Mouse (Mus musculus) megakaryocyte progenitor cell, adult 5-6 weeks (primary cell): Measurements from ENCODE around the gene Gbp5. TPM values are rescaled to one million over a fixed set of nuclear protein-coding genes. Genes with fewer than 3 reads are reported as not detected.

Source experiments
- ATAC-seq: replicated peaks from 2 replicates; pipeline ENCODE4 v1.8.0; 2016; ENCODE audit warnings: mild to moderate bottlenecking, moderate TSS enrichment, inconsistent platforms; ENCODE audit not compliant: poor library complexity
- total RNA-seq, 2 experiments: library from RNA; stranded (forward) in 1 of 2; stranded (reverse) in 1 of 2; fragments of 157-497, 149-512 nt in 1 of 2; fragments of 200-1000 nt in 1 of 2; gene quantifications; 2 replicates each; pipeline versions ENCODE4 v1.2.3 to v1.2.4; 2015 to 2017

The Gbp5 gene
- total RNA-seq (2015): 4.4 and 5.1 TPM in 2 replicates
- 6.8 and 10.5 TPM in 2 replicates for total RNA-seq (2017)

- ATAC-seq: peak; percentile 68
These were observed at the start of gene Gbp5 for GRCm38 (mm10) chr3:142493536-142494061. Gene Gbp5 (plus strand): TSS chr3:142493978.

GRCm38 (mm10) chr3:142454198-142454597 is 39.6 kb upstream of the Gbp5 start:
- no peak for ATAC-seq

- no peak for ATAC-seq
These were observed 34.5 kb upstream of the Gbp5 start for GRCm38 (mm10) chr3:142459241-142459640.

GRCm38 (mm10) chr3:142462764-142463751 is 30.7 kb upstream of the Gbp5 start:
- no peak for ATAC-seq

- peak; percentile 71 for ATAC-seq
These were observed 19.3 kb upstream of the Gbp5 start for GRCm38 (mm10) chr3:142474349-142474983.

GRCm38 (mm10) chr3:142475913-142476312 is 17.9 kb upstream of the Gbp5 start:
- peak; percentile 62 for ATAC-seq

GRCm38 (mm10) chr3:142477866-142478265 is 15.9 kb upstream of the Gbp5 start:
- no peak for ATAC-seq

GRCm38 (mm10) chr3:142478360-142478759 is 15.4 kb upstream of the Gbp5 start:
- peak; percentile 94 for ATAC-seq

- peak; percentile 79 for ATAC-seq
These were observed 3.3 kb upstream of the Gbp5 start for GRCm38 (mm10) chr3:142490465-142490864.

- no peak for ATAC-seq
These were observed 1.4 kb downstream of the Gbp5 start for GRCm38 (mm10) chr3:142495146-142495655.

- peak; percentile 6 for ATAC-seq
These were observed 2.6 kb downstream of the Gbp5 start for GRCm38 (mm10) chr3:142496113-142497101.

- ATAC-seq: peak; percentile 23
These were observed 3.5 kb downstream of the Gbp5 start for GRCm38 (mm10) chr3:142497123-142497841.

- no peak for ATAC-seq
These were observed 5.2 kb downstream of the Gbp5 start for GRCm38 (mm10) chr3:142498941-142499340.

GRCm38 (mm10) chr3:142528116-142528515 is 34.3 kb downstream of the Gbp5 start:
- no peak for ATAC-seq

GRCm38 (mm10) chr3:142529597-142529996 is 35.8 kb downstream of the Gbp5 start:
- peak; percentile 26 for ATAC-seq

- peak; percentile 85 for ATAC-seq
These were observed 36.5 kb downstream of the Gbp5 start, which contains the start of gene Gbp7 for GRCm38 (mm10) chr3:142530087-142530953. Gene Gbp7 (plus strand): TSS chr3:142530342.

GRCm38 (mm10) chr3:142531595-142531994 is 37.8 kb downstream of the Gbp5 start:
- ATAC-seq: peak; percentile 30

GRCm38 (mm10) chr3:142533185-142533584 is 39.4 kb downstream of the Gbp5 start:
- ATAC-seq: no peak
